Mouse (Mus musculus) liver, embryonic 14.5 days (tissue): Measurements from ENCODE around the gene Nhej1.

Source experiments
- CTCF ChIP-seq: IDR thresholded peaks from 2 replicates; pipeline ENCODE4 v1.5.1; 2016; ENCODE audit warnings: antibody characterized with exemption, low read depth, control low read depth
- EP300 ChIP-seq: IDR thresholded peaks from 2 replicates; pipeline ENCODE4 v1.6.1; 2016; ENCODE audit warnings: antibody characterized with exemption, low read depth

GRCm38 (mm10) chr1:74947986-74948670 lies 176.9 kb downstream of the Nhej1 start:
- TF ChIP-seq CTCF (no peak), EP300 (no peak)
